Mouse (Mus musculus) right cerebral cortex, adult 2 months (tissue): ENCODE results near the gene Spaca4.
A peak's percentile ranks its signal among the peaks of the same experiment; 100 is the strongest.

Experiments used
- DNase-seq, 2 experiments: peaks; one replicate each; pipeline ENCODE4 v3.0.0; 2021 to 2022; ENCODE audit warnings: low spot score in 2 of 2

Spaca4 gene

GRCm38 (mm10) chr7:45725713-45726112 is at the start of gene Spaca4:
Spaca4 (minus strand) TSS chr7:45725813.
- DNase-seq: no peak

- DNase-seq: no peak
Observed at GRCm38 (mm10) chr7:45775237-45775636, 49.6 kb upstream of the Spaca4 start.

- DNase-seq: no peak
Observed at GRCm38 (mm10) chr7:45771101-45771500, 45.5 kb upstream of the Spaca4 start.

GRCm38 (mm10) chr7:45770427-45771082 is 44.9 kb upstream of the Spaca4 start:
- no peak for DNase-seq

- no peak for DNase-seq
Observed at GRCm38 (mm10) chr7:45767500-45767899, 41.9 kb upstream of the Spaca4 start.

- DNase-seq: no peak
Observed at GRCm38 (mm10) chr7:45766764-45767163, 41.2 kb upstream of the Spaca4 start.

GRCm38 (mm10) chr7:45765995-45766394 is 40.4 kb upstream of the Spaca4 start:
- no peak for DNase-seq

GRCm38 (mm10) chr7:45760151-45760550 is 34.5 kb upstream of the Spaca4 start:
- DNase-seq: no peak

- DNase-seq: no peak
Observed at GRCm38 (mm10) chr7:45759400-45759799, 33.8 kb upstream of the Spaca4 start.

GRCm38 (mm10) chr7:45755703-45756102 is 30.1 kb upstream of the Spaca4 start:
- DNase-seq: no peak

- no peak for DNase-seq
Observed at GRCm38 (mm10) chr7:45750162-45750561, 24.5 kb upstream of the Spaca4 start.

- no peak for DNase-seq
Observed at GRCm38 (mm10) chr7:45749401-45749800, 23.8 kb upstream of the Spaca4 start.

GRCm38 (mm10) chr7:45748110-45748509 is 22.5 kb upstream of the Spaca4 start:
- DNase-seq: no peak

- no peak for DNase-seq
Observed at GRCm38 (mm10) chr7:45747450-45747849, 21.8 kb upstream of the Spaca4 start.

- DNase-seq: no peak
Observed at GRCm38 (mm10) chr7:45746518-45746917, 20.9 kb upstream of the Spaca4 start.

GRCm38 (mm10) chr7:45744387-45744786 is 18.8 kb upstream of the Spaca4 start:
- peak; percentile 73 for DNase-seq

- peak; percentile 84 to 85 for DNase-seq
Observed at GRCm38 (mm10) chr7:45742338-45742737, 16.7 kb upstream of the Spaca4 start.

- DNase-seq: peak in 1 of 2 experiments; percentile 39
Observed at GRCm38 (mm10) chr7:45741777-45742176, 16.2 kb upstream of the Spaca4 start.

- no peak for DNase-seq
Observed at GRCm38 (mm10) chr7:45741308-45741707, 15.7 kb upstream of the Spaca4 start.

- DNase-seq: no peak
Observed at GRCm38 (mm10) chr7:45739820-45740219, 14.2 kb upstream of the Spaca4 start.

GRCm38 (mm10) chr7:45739162-45739763 is 13.7 kb upstream of the Spaca4 start:
- DNase-seq: peak; percentile 88 to 92

GRCm38 (mm10) chr7:45733477-45733876 is 7.9 kb upstream of the Spaca4 start:
- DNase-seq: no peak

- DNase-seq: no peak
Observed at GRCm38 (mm10) chr7:45730727-45731431, 5.3 kb upstream of the Spaca4 start.
